11 mouse cellular contexts compared by ENCODE assay signal in the genomic region with DNA sequence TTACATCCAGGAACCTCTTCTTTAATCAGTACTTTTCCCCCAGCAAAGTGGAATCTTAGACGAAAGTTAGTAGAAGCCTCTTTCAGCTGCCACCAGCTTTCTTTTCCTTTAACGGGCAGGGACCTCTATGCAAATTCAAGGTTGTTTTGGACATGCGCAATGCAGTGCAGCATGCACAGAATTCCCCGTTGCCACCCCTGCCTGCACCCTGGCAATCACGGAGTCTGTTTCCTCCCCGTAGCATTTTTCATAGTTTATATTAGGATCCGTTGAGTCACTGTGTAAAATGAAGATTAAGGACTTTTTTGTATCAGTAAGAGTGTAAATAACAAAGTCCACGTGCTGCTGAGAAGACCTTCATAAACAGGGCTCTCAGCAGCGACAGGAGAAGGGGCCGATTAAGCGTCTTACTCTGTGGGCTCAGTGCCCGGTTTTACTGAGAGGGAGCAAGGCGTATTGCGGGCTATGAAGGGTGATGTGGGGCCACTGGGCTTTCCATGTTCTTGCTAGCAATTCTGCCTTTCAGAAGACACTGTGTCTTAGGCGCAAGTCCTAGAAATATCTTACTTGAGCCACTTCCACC.
DNase-seq lines count a peak whose midpoint lies in the region; ATAC-seq lines count a peak whose summit lies in the region.
"Had no signal": no experiment of that assay in that cellular context is flagged by ENCODE, and none has a peak within 500 bp of the region (broad histone marks: within the 10 kb centered on the region; RNA-seq: fewer than 3 reads in every experiment).

No protein-coding gene starts in this region.

- WGBS in hindbrain, embryonic 16.5 days = 69% methylated on average over 15 of the region's 15 CpGs
- WGBS in hindbrain, embryonic 13.5 days = 73% methylated on average over 15 of the region's 15 CpGs
- WGBS in intestine, embryonic 16.5 days = 26% methylated on average over 15 of the region's 15 CpGs

- no peaks in the 10 kb centered on the region for H3K9me3 ChIP-seq in hindbrain, embryonic 16.5 days (ENCODE audit: control insufficient read depth, low read length)
- H3K9me3 ChIP-seq in hindbrain, embryonic 13.5 days = no peaks in the 10 kb centered on the region
- no peaks in the 10 kb centered on the region for H3K9me3 ChIP-seq in intestine, embryonic 16.5 days (ENCODE audit: control insufficient read depth, low read length)
- H3K9me3 ChIP-seq: limb, embryonic 13.5 days; neural tube, embryonic 12.5 days had no signal

- no peak overlapping the region for H3K9ac ChIP-seq in hindbrain, embryonic 16.5 days (ENCODE audit: low read depth, low read length)
- H3K9ac ChIP-seq in hindbrain, embryonic 13.5 days = no peak overlapping the region
- peak overlapping the region; percentile 20; the same call in 1 of the 2 replicates for H3K9ac ChIP-seq in intestine, embryonic 16.5 days (ENCODE audit: low read depth, low read length)
- H3K9ac ChIP-seq: limb, embryonic 13.5 days; neural tube, embryonic 12.5 days had no signal

- DNase-seq in R1 (ENCODE audit: low read depth, low spot score) = peak; percentile 21
- DNase-seq in testis, postnatal 10 days (ENCODE audit: low spot score) = no peak
- DNase-seq in spleen, adult 12 weeks (ENCODE audit: low spot score) = no peak
- DNase-seq in gastrocnemius, adult 18-20 months (ENCODE audit: low spot score) = no peak

- H3K27ac ChIP-seq in hindbrain, embryonic 16.5 days (ENCODE audit: low read depth, low read length) = no peak overlapping the region
- H3K27ac ChIP-seq in hindbrain, embryonic 13.5 days = no peak overlapping the region
- H3K27ac ChIP-seq in brown adipose tissue, adult 24 weeks (replicated peaks; ENCODE audit: low read depth, low read length) = no peak overlapping the region
- H3K27ac ChIP-seq in intestine, embryonic 16.5 days (ENCODE audit: low read length) = peak overlapping the region; percentile 29; the same call in 1 of the 2 replicates
- H3K27ac ChIP-seq: limb, embryonic 13.5 days; neural tube, embryonic 12.5 days had no signal

- H3K4me3 ChIP-seq in hindbrain, embryonic 16.5 days (ENCODE audit: low read length) = peak overlapping the region; percentile 11; the same call in 1 of the 2 replicates
- no peak overlapping the region for H3K4me3 ChIP-seq in hindbrain, embryonic 13.5 days
- H3K4me3 ChIP-seq in brown adipose tissue, adult 24 weeks (ENCODE audit: insufficient read depth, low read depth, low read length) = peak overlapping the region; percentile 22; the same call in 1 of the 2 replicates
- 0 out of 2 replicates have a peak overlapping the region, but pooled peaks have one; percentile 17 for H3K4me3 ChIP-seq in intestine, embryonic 16.5 days (ENCODE audit: low read length)
- H3K4me3 ChIP-seq: erythroblast, embryonic 14.5 days; limb, embryonic 13.5 days; neural tube, embryonic 12.5 days had no signal

- ATAC-seq in hindbrain, embryonic 16.5 days = no peak
- ATAC-seq in hindbrain, embryonic 13.5 days (ENCODE audit: low FRiP score) = no peak
- ATAC-seq in intestine, embryonic 16.5 days = peak; percentile 72

- H3K36me3 ChIP-seq in hindbrain, embryonic 16.5 days (ENCODE audit: control insufficient read depth, insufficient read depth, low read length) = no peaks in the 10 kb centered on the region
- no peaks in the 10 kb centered on the region for H3K36me3 ChIP-seq in hindbrain, embryonic 13.5 days
- H3K36me3 ChIP-seq in intestine, embryonic 16.5 days (ENCODE audit: control insufficient read depth, insufficient read depth, low read length) = no peaks in the 10 kb centered on the region
- H3K36me3 ChIP-seq: limb, embryonic 13.5 days; neural tube, embryonic 12.5 days had no signal

- no peaks in the 10 kb centered on the region for H3K4me1 ChIP-seq in hindbrain, embryonic 16.5 days (ENCODE audit: control insufficient read depth, insufficient read depth, low read depth, low read length)
- no peaks in the 10 kb centered on the region for H3K4me1 ChIP-seq in hindbrain, embryonic 13.5 days (replicated peaks)
- no peaks in the 10 kb centered on the region for H3K4me1 ChIP-seq in brown adipose tissue, adult 24 weeks (ENCODE audit: control insufficient read depth, insufficient read depth, insufficient read length, low read length)
- peaks cover 9% of the 10 kb centered on the region; the same call in 1 of the 2 replicates for H3K4me1 ChIP-seq in intestine, embryonic 16.5 days (ENCODE audit: control insufficient read depth, insufficient read depth, low read length)
- H3K4me1 ChIP-seq: neural tube, embryonic 12.5 days had no signal

- peak overlapping the region; percentile 29; the same call in 1 of the 2 replicates for H3K4me2 ChIP-seq in hindbrain, embryonic 16.5 days (ENCODE audit: low read length)
- no peak overlapping the region for H3K4me2 ChIP-seq in hindbrain, embryonic 13.5 days
- peak overlapping the region; percentile 33 for H3K4me2 ChIP-seq in intestine, embryonic 16.5 days (ENCODE audit: low read depth, low read length)
- H3K4me2 ChIP-seq: limb, embryonic 13.5 days; neural tube, embryonic 12.5 days had no signal

- no peaks in the 10 kb centered on the region for H3K27me3 ChIP-seq in hindbrain, embryonic 16.5 days (replicated peaks; ENCODE audit: control insufficient read depth, insufficient read depth, low read length)
- H3K27me3 ChIP-seq in hindbrain, embryonic 13.5 days = no peaks in the 10 kb centered on the region
- no peaks in the 10 kb centered on the region for H3K27me3 ChIP-seq in intestine, embryonic 16.5 days (replicated peaks; ENCODE audit: control insufficient read depth, insufficient read depth, low read length)
- H3K27me3 ChIP-seq: limb, embryonic 13.5 days; neural tube, embryonic 12.5 days had no signal
